Mouse (Mus musculus) left cerebral cortex, adult 18-20 months (tissue): ENCODE measurements around the gene Rhot1. TPM values are rescaled to one million over a fixed set of nuclear protein-coding genes. Genes with fewer than 3 reads are reported as not detected.

Experiments used
- DNase-seq, 2 experiments: peaks; one replicate each; pipeline ENCODE4 v3.0.0; 2021 to 2022; ENCODE audit warnings: low spot score in 2 of 2, mixed read lengths in 1 of 2
- total RNA-seq, 2 experiments: library from RNA; stranded (reverse); gene quantifications; 2 replicates each; pipeline ENCODE4 v1.2.3; 2021

Rhot1 gene
- total RNA-seq, 2 experiments from 2014 or later, result 72.1 to 73.3 TPM

DNA sequence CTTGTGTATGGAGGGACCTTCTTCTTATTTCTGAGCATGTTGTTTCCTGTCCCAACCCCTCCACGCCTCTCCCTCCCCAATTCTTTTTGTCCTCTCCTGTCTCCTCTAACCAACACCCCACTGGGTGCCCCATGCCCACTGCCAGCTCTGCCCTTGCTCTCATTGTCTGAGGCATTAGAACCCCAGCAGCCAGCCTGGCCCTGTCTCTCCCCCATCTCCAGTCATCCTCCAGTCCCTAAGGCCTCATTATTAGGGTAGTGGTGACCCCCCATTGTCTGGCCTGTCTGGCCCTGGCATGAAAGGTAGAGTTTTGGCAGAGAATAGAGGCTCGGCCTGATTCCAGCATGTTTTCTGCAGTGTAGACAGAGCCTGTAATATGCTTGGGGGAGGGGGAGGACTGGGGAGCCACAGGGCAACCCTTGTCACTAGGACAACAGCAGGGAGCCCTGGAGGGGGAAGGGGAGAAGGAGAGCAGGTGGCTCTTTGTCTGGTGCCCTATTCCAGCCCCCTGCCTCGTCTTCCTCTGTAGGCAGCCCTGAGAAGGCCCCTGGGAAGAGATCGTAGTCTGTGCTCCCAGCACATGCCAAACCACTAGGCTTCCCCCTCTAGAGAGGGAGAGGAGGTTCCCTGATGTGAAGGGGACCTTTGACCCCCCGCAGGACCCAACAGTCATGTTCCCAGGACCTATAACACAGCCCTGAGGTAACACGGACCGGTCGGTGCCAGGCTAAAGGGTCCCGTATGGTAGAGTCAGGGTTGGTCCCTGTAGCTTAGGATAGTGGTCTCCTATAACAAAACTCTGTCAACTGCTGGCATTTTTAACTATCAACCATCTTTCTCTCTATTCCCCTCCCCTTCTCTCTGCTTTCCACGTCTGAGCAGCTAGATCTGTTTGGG lies 107.2 kb downstream of the Rhot1 start:
- no peak for DNase-seq

Other genes with a start within 250 kb of the Rhot1 start
- gene Utp6, start 246.6 kb upstream of the Rhot1 start, total RNA-seq, result 10 to 100 TPM; 26.1 to 26.6 TPM
- 10 to 100 TPM; 34.3 to 37.7 TPM for gene Suz12, start 215.9 kb upstream of the Rhot1 start, total RNA-seq
- 10 to 100 TPM; 12.1 to 15.0 TPM for gene Crlf3, start 128.0 kb upstream of the Rhot1 start, total RNA-seq
- gene Atad5, start 119.6 kb upstream of the Rhot1 start, total RNA-seq, result 1 to 10 TPM; 2.7 to 3.0 TPM
- 1 to 10 TPM; 6.9 to 7.2 TPM for gene Tefm, start 66.8 kb upstream of the Rhot1 start, total RNA-seq
- 1 to 10 TPM; 4.7 to 7.2 TPM for gene Adap2, start 54.9 kb upstream of the Rhot1 start, total RNA-seq
- gene Rnf135, start 25.2 kb upstream of the Rhot1 start, total RNA-seq, result 1 to 10 TPM; 3.9 to 4.1 TPM
- gene Rhbdl3, start 91.9 kb downstream of the Rhot1 start, total RNA-seq, result 10 to 100 TPM; 22.3 to 24.5 TPM
- gene 5730455P16Rik, start 169.0 kb downstream of the Rhot1 start, total RNA-seq, result 10 to 100 TPM; 49.5 to 53.9 TPM
- 100 to 1,000 TPM; 121 to 123 TPM for gene Zfp207, start 174.3 kb downstream of the Rhot1 start, total RNA-seq
- gene Psmd11, start 219.6 kb downstream of the Rhot1 start, total RNA-seq, result 100 to 1,000 TPM in 1 of 2 experiments, 10 to 100 TPM in 1; 96.3 to 109 TPM